Mouse (Mus musculus): Measurements from ENCODE around the gene Atp7a.

DNA sequence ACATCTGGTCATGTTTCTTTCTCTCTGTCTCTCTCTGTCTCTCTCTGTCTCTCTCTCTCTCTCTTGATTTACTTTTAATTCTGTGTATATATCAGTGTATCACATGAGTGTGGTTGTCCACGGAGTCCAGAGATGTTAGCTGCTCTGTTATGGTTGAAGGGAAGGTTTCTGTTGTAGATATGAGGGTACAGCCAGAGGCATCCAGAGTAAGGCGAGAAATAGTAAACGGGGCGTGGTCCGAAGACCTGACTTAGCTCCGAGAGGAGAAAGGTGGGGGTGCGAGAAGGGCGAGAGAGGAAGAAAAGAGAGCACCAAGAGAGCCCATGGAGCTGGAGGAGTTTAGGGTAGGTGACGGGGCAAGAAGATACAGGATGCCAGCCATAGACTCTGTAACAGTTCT lies 18.9 kb downstream of the Atp7a start:
- TF ChIP-seq GATA1 (IDR thresholded peaks at IDR 0.05; ENCODE audit: borderline replicate concordance, low read length) (no peak), FLI1 (IDR thresholded peaks at IDR 0.05; ENCODE audit: low read length) (no peak)
